Mouse (Mus musculus) liver, adult 2 months (tissue): ENCODE data around the gene Ttll8. TPM values are rescaled to one million over a fixed set of nuclear protein-coding genes. Genes with fewer than 3 reads are reported as not detected.

Experiments used
- DNase-seq: peaks from one replicate; pipeline ENCODE4 v3.0.0-alpha.2; 2011; ENCODE audit warnings: low read depth, low spot score; ENCODE audit errors: extremely low read depth
- H3K27ac ChIP-seq: fragments of 200-500 bp; replicated peaks from 2 replicates; pipeline ENCODE4 v1.5.1; 2012; ENCODE audit warnings: low read depth, mild to moderate bottlenecking, control low read depth, inconsistent platforms, low read length; ENCODE audit not compliant: insufficient read depth
- H3K27me3 ChIP-seq: fragments of 200-500 bp; 2 replicates; pipeline ENCODE4 v1.6.1; 2012; ENCODE audit warnings: mild to moderate bottlenecking, moderate library complexity, low read length, inconsistent platforms; ENCODE audit not compliant: control insufficient read depth, insufficient read depth
- H3K36me3 ChIP-seq: fragments of 200-500 bp; 2 replicates; pipeline ENCODE4 v1.6.1; 2012; ENCODE audit warnings: low read length, inconsistent platforms; ENCODE audit not compliant: control insufficient read depth, insufficient read depth
- H3K4me1 ChIP-seq: fragments of 200-500 bp; 2 replicates; pipeline ENCODE4 v1.6.1; 2011; ENCODE audit warnings: low read length; ENCODE audit not compliant: control insufficient read depth, insufficient read depth
- H3K4me3 ChIP-seq: fragments of 200-500 bp; 2 replicates; pipeline ENCODE4 v1.5.1; 2011; ENCODE audit warnings: low read depth, mild to moderate bottlenecking, control low read depth, low read length, moderate library complexity; ENCODE audit not compliant: insufficient read depth
- H3K79me2 ChIP-seq: fragments of 200-500 bp; 2 replicates; pipeline ENCODE4 v1.6.1; 2012; ENCODE audit warnings: inconsistent platforms, mild to moderate bottlenecking, low read length, moderate library complexity; ENCODE audit not compliant: control insufficient read depth, insufficient read depth
- H3K9ac ChIP-seq: fragments of 200-500 bp; 2 replicates; pipeline ENCODE4 v1.6.1; 2012; ENCODE audit warnings: low read depth, mild to moderate bottlenecking, control low read depth, inconsistent platforms, low read length
- CTCF ChIP-seq: fragments of 200-500 bp; IDR thresholded peaks from 2 replicates; pipeline ENCODE4 v1.5.1; 2011; ENCODE audit warnings: low read depth, low read length, control low read depth
- POLR2A ChIP-seq: fragments of 200-500 bp; IDR thresholded peaks from 2 replicates; pipeline ENCODE4 v1.6.1; 2011; ENCODE audit warnings: low read length, control low read depth; ENCODE audit not compliant: insufficient read depth; ENCODE audit errors: extremely low read depth
- WGBS: fragments of 180-500 bp; shearing (Covaris S2); methylation state at CpG from one replicate; pipeline ENCODE4 v1.1.7; 2018; 5-methylcytosine and 5-hydroxymethylcytosine counted together
- polyA plus RNA-seq: library from polyadenylated mRNA; depleted of rRNA; stranded (reverse); fragments of >200 nt; gene quantifications from 2 replicates; pipeline ENCODE4 v1.2.3, GENCODE M21; 2012
- total RNA-seq: library from RNA; depleted of rRNA; stranded (reverse); fragments of >200 nt; gene quantifications from 2 replicates; pipeline ENCODE4 v1.2.3, GENCODE M21; 2014

The Ttll8 gene
- total and polyA plus RNA-seq, 2 experiments, result 0.02 to 0.28 TPM

- Histone ChIP-seq H3K27me3 (no peaks in the 10 kb centered on the region), H3K79me2 (peaks cover 14% of the 10 kb centered on the region), H3K4me3 (no peak overlapping the region), H3K9ac (no peak overlapping the region), H3K36me3 (peaks cover 2% of the 10 kb centered on the region; the same call in 1 of the 2 replicates), H3K27ac (no peak overlapping the region), H3K4me1 (peaks cover 27% of the 10 kb centered on the region)
- WGBS, result 67% methylated on average over 8 of the region's 8 CpGs
- TF ChIP-seq CTCF, result no peak
- no peak for TF ChIP-seq POLR2A
- DNase-seq, result no peak
Measured at GRCm38 (mm10) chr15:88859206-88859970, 94.8 kb downstream of the Ttll8 start.

DNA sequence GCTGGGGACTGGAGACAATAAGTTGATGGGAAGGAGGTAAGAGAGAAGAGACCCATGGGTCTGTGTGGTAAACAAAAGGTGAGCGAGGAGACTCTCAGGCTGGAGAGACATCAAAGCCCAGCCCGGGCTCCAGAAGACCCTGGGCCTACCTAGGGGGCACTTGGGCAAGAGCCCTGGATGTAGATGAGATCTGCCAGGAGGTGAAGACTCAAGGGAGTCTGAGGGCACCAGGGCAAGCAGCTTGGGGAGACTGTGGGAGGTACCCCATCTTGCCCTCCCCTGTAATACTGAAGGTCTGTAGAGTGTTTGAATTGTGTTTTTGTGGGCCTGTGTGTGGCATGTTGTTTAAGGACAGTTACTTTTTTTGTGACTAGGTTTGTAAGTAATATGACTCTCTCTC, 95.5 kb downstream of the Ttll8 start:
- H3K9ac ChIP-seq, result no peak overlapping the region
- WGBS, result 38% methylated on average over 2 of the region's 2 CpGs
- peaks cover 31% of the 10 kb centered on the region for H3K4me1 ChIP-seq
- TF ChIP-seq CTCF (no peak), POLR2A (no peak)
- H3K27ac ChIP-seq, result peak overlapping the region; percentile 89
- no peak for DNase-seq
- H3K36me3 ChIP-seq, result no peaks in the 10 kb centered on the region; the same call in 1 of the 2 replicates
- H3K27me3 ChIP-seq, result no peaks in the 10 kb centered on the region
- no peak overlapping the region for H3K4me3 ChIP-seq
- H3K79me2 ChIP-seq, result peaks cover 14% of the 10 kb centered on the region

- Histone ChIP-seq H3K4me1 (peaks cover 35% of the 10 kb centered on the region), H3K4me3 (no peak overlapping the region), H3K79me2 (peaks cover 8% of the 10 kb centered on the region), H3K36me3 (no peaks in the 10 kb centered on the region), H3K27me3 (no peaks in the 10 kb centered on the region), H3K27ac (peak overlapping the region; percentile 89), H3K9ac (peak overlapping the region; percentile 36; the same call in 1 of the 2 replicates)
- TF ChIP-seq CTCF (no peak), POLR2A (no peak)
- 24% methylated on average over 3 of the region's 3 CpGs for WGBS
- peak; percentile 94 for DNase-seq
Measured at GRCm38 (mm10) chr15:88858141-88858541, 96.1 kb downstream of the Ttll8 start.

DNA sequence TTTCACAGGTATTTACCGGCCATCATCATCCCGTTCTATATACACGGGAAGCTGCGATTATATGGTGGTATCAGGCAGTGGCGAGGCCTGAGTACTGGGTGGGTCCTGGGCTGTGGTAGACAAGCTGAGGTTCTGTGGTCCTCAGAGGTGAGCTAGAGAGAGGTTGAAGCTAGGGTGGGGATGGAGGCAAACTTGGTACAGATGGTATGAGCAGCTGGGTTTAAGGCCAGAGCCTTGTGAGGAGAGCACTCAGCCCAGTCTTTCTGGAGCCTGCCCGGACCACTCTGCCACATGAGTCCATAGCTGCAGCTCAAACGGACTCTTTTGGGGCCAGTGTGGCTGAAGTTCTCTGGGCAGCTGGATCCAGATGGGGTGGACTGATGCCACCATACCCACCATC, 96.9 kb downstream of the Ttll8 start:
- no peak for TF ChIP-seq CTCF
- TF ChIP-seq POLR2A, result no peak
- peaks cover under 1% of the 10 kb centered on the region for H3K79me2 ChIP-seq
- no peak for DNase-seq
- H3K27ac ChIP-seq, result peak overlapping the region; percentile 64
- 90% methylated on average over 7 of the region's 7 CpGs for WGBS
- no peak overlapping the region for H3K9ac ChIP-seq
- no peaks in the 10 kb centered on the region for H3K27me3 ChIP-seq
- no peak overlapping the region for H3K4me3 ChIP-seq
- peaks cover 42% of the 10 kb centered on the region for H3K4me1 ChIP-seq
- H3K36me3 ChIP-seq, result no peaks in the 10 kb centered on the region

DNA sequence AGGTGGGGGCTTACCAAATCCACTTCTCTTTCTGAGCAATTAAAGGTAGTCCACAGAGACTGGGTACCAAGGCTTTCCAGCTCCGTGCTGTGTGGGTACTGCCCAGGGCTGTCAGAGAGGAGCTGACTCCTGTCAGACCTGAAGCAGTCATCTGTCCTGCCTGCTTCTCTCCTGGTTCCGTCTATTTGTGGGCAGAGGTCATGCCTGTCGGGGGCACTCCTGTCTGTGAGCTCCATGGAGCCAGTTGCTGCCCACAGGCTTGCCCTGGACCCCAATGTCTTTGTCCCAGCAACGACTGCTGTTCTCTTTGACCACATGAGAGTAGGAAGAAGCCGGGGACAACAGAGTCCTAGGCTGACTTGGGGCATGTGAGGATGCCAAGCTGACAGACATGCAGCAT, 97.6 kb downstream of the Ttll8 start:
- DNase-seq, result no peak
- H3K27ac ChIP-seq, result no peak overlapping the region

GRCm38 (mm10) chr15:88855896-88856417, 98.3 kb downstream of the Ttll8 start:
- Histone ChIP-seq H3K4me3 (no peak overlapping the region), H3K27ac (no peak overlapping the region), H3K27me3 (no peaks in the 10 kb centered on the region), H3K79me2 (no peaks in the 10 kb centered on the region), H3K36me3 (no peaks in the 10 kb centered on the region), H3K9ac (no peak overlapping the region), H3K4me1 (peaks cover 47% of the 10 kb centered on the region)
- WGBS, result 69% methylated on average over 6 of the region's 6 CpGs
- TF ChIP-seq CTCF (no peak), POLR2A (no peak)
- no peak for DNase-seq

More for the DNA sequence above, 97.6 kb downstream of the Ttll8 start:
- H3K27me3 ChIP-seq, result no peaks in the 10 kb centered on the region
- TF ChIP-seq CTCF, result no peak
- no peak for TF ChIP-seq POLR2A
- H3K4me1 ChIP-seq, result peaks cover 47% of the 10 kb centered on the region
- H3K79me2 ChIP-seq, result no peaks in the 10 kb centered on the region
- no peak overlapping the region for H3K4me3 ChIP-seq
- WGBS, result 90% methylated on average over 5 of the region's 5 CpGs
- H3K9ac ChIP-seq, result no peak overlapping the region
- no peaks in the 10 kb centered on the region for H3K36me3 ChIP-seq
